Mouse (Mus musculus) intestine, embryonic 15.5 days (tissue): ENCODE data around the gene Gch1. TPM values are rescaled to one million over a fixed set of nuclear protein-coding genes. Genes with fewer than 3 reads are reported as not detected.

Source experiments
- ATAC-seq: fragments of 200-750 bp; cut with Nextera tagmentation; 2 replicates; pipeline ENCODE4 v1.8.0; 2017; ENCODE audit warnings: moderate TSS enrichment, moderate library complexity
- H3K27ac ChIP-seq: fragments of 300-500 bp; sonication (generic); 2 replicates; pipeline ENCODE4 v1.5.1; 2015; ENCODE audit warnings: mild to moderate bottlenecking, inconsistent platforms
- H3K27me3 ChIP-seq: fragments of 300-500 bp; sonication (generic); replicated peaks from 2 replicates; pipeline ENCODE4 v1.6.1; 2015; ENCODE audit warnings: inconsistent platforms
- H3K36me3 ChIP-seq: fragments of 300-500 bp; sonication (generic); 2 replicates; pipeline ENCODE4 v1.6.1; 2015; ENCODE audit warnings: inconsistent platforms
- H3K4me1 ChIP-seq: fragments of 300-500 bp; sonication (generic); replicated peaks from 2 replicates; pipeline ENCODE4 v1.6.1; 2015; ENCODE audit warnings: inconsistent platforms
- H3K4me2 ChIP-seq: fragments of 300-500 bp; sonication (generic); replicated peaks from 2 replicates; pipeline ENCODE4 v1.6.1; 2015; ENCODE audit warnings: mild to moderate bottlenecking, inconsistent platforms
- H3K4me3 ChIP-seq: fragments of 300-500 bp; sonication (generic); replicated peaks from 2 replicates; pipeline ENCODE4 v1.5.1; 2015; ENCODE audit warnings: inconsistent platforms
- H3K9ac ChIP-seq: fragments of 300-500 bp; sonication (generic); 2 replicates; pipeline ENCODE4 v1.6.1; 2015; ENCODE audit warnings: inconsistent platforms
- H3K9me3 ChIP-seq: fragments of 300-500 bp; sonication (generic); 2 replicates; pipeline ENCODE4 v1.6.1; 2016; ENCODE audit warnings: inconsistent platforms
- WGBS: fragments of 180-500 bp; shearing (Covaris S2); methylation state at CpG from one replicate; pipeline ENCODE4 v1.1.7; 2015; 5-methylcytosine and 5-hydroxymethylcytosine counted together
- polyA plus RNA-seq: library from polyadenylated mRNA; unstranded; fragments of >200 nt; fragmentation: Nextera tagmentation; extraction: Ambion mirVana; gene quantifications from 2 replicates; pipeline ENCODE4 v1.2.1, GENCODE M21; 2015

The Gch1 gene
- polyA plus RNA-seq, 1 experiment from 2014 or later, result 10.4 TPM

GRCm38 (mm10) chr14:47194096-47194495 lies 4.9 kb upstream of the Gch1 start:
- ATAC-seq, result no peak
- 46% methylated on average over 4 of the region's 4 CpGs for WGBS
- H3K4me3 ChIP-seq, result no peak overlapping the region
- no peak overlapping the region for H3K9ac ChIP-seq
- H3K4me2 ChIP-seq, result no peak overlapping the region
- no peaks in the 10 kb centered on the region for H3K9me3 ChIP-seq
- H3K27ac ChIP-seq, result no peak overlapping the region
- no peaks in the 10 kb centered on the region for H3K4me1 ChIP-seq
- H3K27me3 ChIP-seq, result no peaks in the 10 kb centered on the region
- no peaks in the 10 kb centered on the region for H3K36me3 ChIP-seq

- H3K4me3 ChIP-seq, result no peak overlapping the region
- 80% methylated on average over 6 of the region's 6 CpGs for WGBS
- H3K9me3 ChIP-seq, result no peaks in the 10 kb centered on the region
- no peak overlapping the region for H3K4me2 ChIP-seq
- peaks cover 5% of the 10 kb centered on the region; the same call in 1 of the 2 replicates for H3K4me1 ChIP-seq
- H3K27me3 ChIP-seq, result no peaks in the 10 kb centered on the region
- no peak overlapping the region for H3K27ac ChIP-seq
- no peak overlapping the region for H3K9ac ChIP-seq
- no peak for ATAC-seq
- no peaks in the 10 kb centered on the region for H3K36me3 ChIP-seq
Observed at GRCm38 (mm10) chr14:47193506-47193905, 4.3 kb upstream of the Gch1 start.

- H3K4me3 ChIP-seq, result no peak overlapping the region
- H3K27ac ChIP-seq, result no peak overlapping the region
- H3K9ac ChIP-seq, result no peak overlapping the region
- 38% methylated on average over 5 of the region's 5 CpGs for WGBS
- H3K9me3 ChIP-seq, result no peaks in the 10 kb centered on the region
- H3K36me3 ChIP-seq, result no peaks in the 10 kb centered on the region
- H3K27me3 ChIP-seq, result no peaks in the 10 kb centered on the region
- H3K4me2 ChIP-seq, result no peak overlapping the region
- H3K4me1 ChIP-seq, result peaks cover 9% of the 10 kb centered on the region; the same call in 1 of the 2 replicates
- no peak for ATAC-seq
Observed at GRCm38 (mm10) chr14:47191861-47192260, 2.6 kb upstream of the Gch1 start.

GRCm38 (mm10) chr14:47190626-47191025 lies 1.4 kb upstream of the Gch1 start:
- WGBS, result 61% methylated on average over 4 of the region's 4 CpGs
- Histone ChIP-seq H3K27ac (no peak overlapping the region), H3K4me3 (no peak overlapping the region), H3K9me3 (no peaks in the 10 kb centered on the region), H3K27me3 (no peaks in the 10 kb centered on the region), H3K36me3 (no peaks in the 10 kb centered on the region), H3K4me2 (no peak overlapping the region), H3K4me1 (peaks cover 9% of the 10 kb centered on the region; the same call in 1 of the 2 replicates), H3K9ac (no peak overlapping the region)
- no peak for ATAC-seq

GRCm38 (mm10) chr14:47189635-47189955 lies 382 bp upstream of the Gch1 start:
- Histone ChIP-seq H3K4me2 (peak overlapping the region; percentile 97), H3K9ac (no peak overlapping the region)
- WGBS, result 15% methylated on average over 8 of the region's 8 CpGs

GRCm38 (mm10) chr14:47188475-47188847 lies 752 bp downstream of the Gch1 start:
- ATAC-seq, result peak; percentile 35; the same call in 1 of the 2 replicates
- 3% methylated on average over 16 of the region's 16 CpGs for WGBS
- H3K9ac ChIP-seq, result peak overlapping the region; percentile 56
- H3K27me3 ChIP-seq, result no peaks in the 10 kb centered on the region
- no peaks in the 10 kb centered on the region for H3K9me3 ChIP-seq
- H3K4me3 ChIP-seq, result peak overlapping the region; percentile 67
- 0 out of 2 replicates have a peak overlapping the region, but pooled peaks have one; percentile 54 for H3K27ac ChIP-seq
- peak overlapping the region; percentile 97 for H3K4me2 ChIP-seq
- peaks cover 9% of the 10 kb centered on the region; the same call in 1 of the 2 replicates for H3K4me1 ChIP-seq
- H3K36me3 ChIP-seq, result no peaks in the 10 kb centered on the region

More at GRCm38 (mm10) chr14:47189635-47189955, 382 bp upstream of the Gch1 start:
- ATAC-seq, result peak; percentile 50
- Histone ChIP-seq H3K27me3 (no peaks in the 10 kb centered on the region), H3K9me3 (no peaks in the 10 kb centered on the region), H3K4me1 (peaks cover 9% of the 10 kb centered on the region; the same call in 1 of the 2 replicates), H3K36me3 (no peaks in the 10 kb centered on the region), H3K4me3 (peak overlapping the region; percentile 67), H3K27ac (no peak overlapping the region)

GRCm38 (mm10) chr14:47187666-47188360 lies 1.4 kb downstream of the Gch1 start:
- 45% methylated on average over 12 of the region's 12 CpGs for WGBS
- Histone ChIP-seq H3K27ac (no peak overlapping the region), H3K4me1 (peaks cover 9% of the 10 kb centered on the region; the same call in 1 of the 2 replicates), H3K4me2 (peak overlapping the region; percentile 97), H3K27me3 (no peaks in the 10 kb centered on the region), H3K36me3 (no peaks in the 10 kb centered on the region), H3K9me3 (no peaks in the 10 kb centered on the region), H3K9ac (no peak overlapping the region), H3K4me3 (peak overlapping the region; percentile 67)
- ATAC-seq, result no peak

- WGBS, result 44% methylated on average over 1 of the region's 1 CpGs
- no peak overlapping the region for H3K4me3 ChIP-seq
- ATAC-seq, result no peak
Observed at GRCm38 (mm10) chr14:47187261-47187660, 2.0 kb downstream of the Gch1 start.

GRCm38 (mm10) chr14:47186561-47186960 lies 2.7 kb downstream of the Gch1 start:
- no peak overlapping the region for H3K27ac ChIP-seq
- H3K27me3 ChIP-seq, result no peaks in the 10 kb centered on the region
- H3K9ac ChIP-seq, result no peak overlapping the region
- H3K36me3 ChIP-seq, result no peaks in the 10 kb centered on the region
- H3K4me1 ChIP-seq, result peaks cover 9% of the 10 kb centered on the region; the same call in 1 of the 2 replicates
- WGBS, result 69% methylated on average over 2 of the region's 2 CpGs
- no peak overlapping the region for H3K4me3 ChIP-seq
- no peak overlapping the region for H3K4me2 ChIP-seq
- no peaks in the 10 kb centered on the region for H3K9me3 ChIP-seq
- ATAC-seq, result no peak

More at GRCm38 (mm10) chr14:47187261-47187660, 2.0 kb downstream of the Gch1 start:
- Histone ChIP-seq H3K4me1 (peaks cover 9% of the 10 kb centered on the region; the same call in 1 of the 2 replicates), H3K4me2 (no peak overlapping the region), H3K27me3 (no peaks in the 10 kb centered on the region), H3K27ac (no peak overlapping the region), H3K9ac (no peak overlapping the region), H3K36me3 (no peaks in the 10 kb centered on the region), H3K9me3 (no peaks in the 10 kb centered on the region)

- Histone ChIP-seq H3K4me2 (no peak overlapping the region), H3K4me3 (no peak overlapping the region), H3K36me3 (no peaks in the 10 kb centered on the region), H3K9ac (no peak overlapping the region), H3K4me1 (no peaks in the 10 kb centered on the region), H3K9me3 (no peaks in the 10 kb centered on the region), H3K27me3 (no peaks in the 10 kb centered on the region), H3K27ac (no peak overlapping the region)
- 66% methylated on average over 11 of the region's 11 CpGs for WGBS
- no peak for ATAC-seq
Observed at GRCm38 (mm10) chr14:47181497-47182290, 7.5 kb downstream of the Gch1 start.

- no peak for ATAC-seq
- H3K9me3 ChIP-seq, result no peaks in the 10 kb centered on the region
- no peaks in the 10 kb centered on the region for H3K36me3 ChIP-seq
- H3K4me1 ChIP-seq, result no peaks in the 10 kb centered on the region
- 91% methylated on average over 5 of the region's 5 CpGs for WGBS
- H3K4me2 ChIP-seq, result no peak overlapping the region
- no peak overlapping the region for H3K9ac ChIP-seq
- H3K4me3 ChIP-seq, result no peak overlapping the region
- H3K27ac ChIP-seq, result no peak overlapping the region
- no peaks in the 10 kb centered on the region for H3K27me3 ChIP-seq
Observed at GRCm38 (mm10) chr14:47178851-47179250, 10.4 kb downstream of the Gch1 start.

GRCm38 (mm10) chr14:47177846-47178414 lies 11.3 kb downstream of the Gch1 start:
- H3K36me3 ChIP-seq, result no peaks in the 10 kb centered on the region
- ATAC-seq, result 0 out of 2 replicates have a peak, but pooled peaks have one; percentile 10
- H3K4me3 ChIP-seq, result no peak overlapping the region
- H3K9me3 ChIP-seq, result no peaks in the 10 kb centered on the region
- no peaks in the 10 kb centered on the region for H3K4me1 ChIP-seq
- H3K4me2 ChIP-seq, result peak overlapping the region; percentile 35; the same call in 1 of the 2 replicates
- no peaks in the 10 kb centered on the region for H3K27me3 ChIP-seq
- no peak overlapping the region for H3K27ac ChIP-seq
- H3K9ac ChIP-seq, result no peak overlapping the region
- 40% methylated on average over 13 of the region's 13 CpGs for WGBS
